ENCODE assay signal across 19 mouse cellular contexts in the genomic region with DNA sequence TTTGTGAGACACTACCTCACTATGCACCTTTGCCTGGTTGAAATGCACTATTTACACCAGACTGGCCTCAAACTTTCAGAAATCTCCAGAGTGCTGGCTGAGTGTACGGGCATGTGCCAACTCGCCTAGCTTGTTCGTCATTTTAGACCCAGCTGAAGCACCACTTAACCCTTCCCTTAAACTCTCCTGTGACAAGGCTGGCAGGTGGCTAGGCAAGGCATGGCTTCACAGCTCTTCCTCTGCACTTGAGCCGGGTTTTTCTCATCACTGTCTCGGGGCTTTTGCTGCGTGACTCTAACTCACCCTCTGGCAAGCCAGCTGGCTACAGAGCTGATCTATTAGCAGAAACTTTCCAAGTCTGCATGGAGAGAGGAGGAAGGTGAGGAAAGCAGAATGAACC. TPM values are rescaled to one million over a fixed set of nuclear protein-coding genes. Genes with fewer than 3 reads are reported as not detected.
DNase-seq lines count a peak whose midpoint lies in the region; ATAC-seq and TF ChIP-seq lines count a peak whose summit lies in the region.
"Had no signal": no experiment of that assay in that cellular context is flagged by ENCODE, and none has a peak within 500 bp of the region (broad histone marks: within the 10 kb centered on the region; RNA-seq: fewer than 3 reads in every experiment).

No protein-coding gene starts in this region.

- no peak for TF ChIP-seq CTCF in gastrocnemius, adult 2 months (IDR thresholded peaks at IDR 0.05)
- TF ChIP-seq CTCF in kidney, postnatal 0 days (IDR thresholded peaks at IDR 0.05; ENCODE audit: low read depth) = no peak

- H3K27ac ChIP-seq in gastrocnemius, adult 2 months = peak overlapping the region; percentile 56
- no peak overlapping the region; the same call in 1 of the 2 replicates for H3K27ac ChIP-seq in kidney, postnatal 0 days
- no peak overlapping the region for H3K27ac ChIP-seq in midbrain, embryonic 14.5 days (replicated peaks; ENCODE audit: low read depth, low read length)
- H3K27ac ChIP-seq: forebrain, embryonic 15.5 days; hindbrain, embryonic 15.5 days; limb, embryonic 12.5 days; liver, embryonic 14.5 days had no signal

- no peak overlapping the region for H3K9ac ChIP-seq in kidney, postnatal 0 days (ENCODE audit: low read depth, low read length)
- no peak overlapping the region for H3K9ac ChIP-seq in midbrain, embryonic 14.5 days (replicated peaks; ENCODE audit: low read length)
- H3K9ac ChIP-seq: forebrain, embryonic 15.5 days; hindbrain, embryonic 15.5 days; limb, embryonic 12.5 days; liver, embryonic 14.5 days had no signal

- H3K4me3 ChIP-seq in gastrocnemius, adult 2 months = no peak overlapping the region
- no peak overlapping the region for H3K4me3 ChIP-seq in kidney, postnatal 0 days (replicated peaks; ENCODE audit: low read depth, low read length)
- no peak overlapping the region for H3K4me3 ChIP-seq in midbrain, embryonic 14.5 days (replicated peaks; ENCODE audit: low read depth, low read length)
- H3K4me3 ChIP-seq: erythroblast, embryonic 14.5 days; forebrain, embryonic 15.5 days; hindbrain, embryonic 15.5 days; limb, embryonic 12.5 days had no signal

- ATAC-seq in kidney, postnatal 0 days (replicated peaks; ENCODE audit: low FRiP score, low read depth) = no peak
- no peak for ATAC-seq in midbrain, embryonic 14.5 days (ENCODE audit: low FRiP score, low TSS enrichment)
- ATAC-seq in erythroblast, adult 5-6 weeks (replicated peaks; ENCODE audit: low FRiP score, poor library complexity, severe bottlenecking) = no peak
- ATAC-seq: forebrain, embryonic 15.5 days had no signal

- H3K27me3 ChIP-seq in kidney, postnatal 0 days (ENCODE audit: insufficient read depth, low read length) = no peaks in the 10 kb centered on the region
- no peaks in the 10 kb centered on the region for H3K27me3 ChIP-seq in midbrain, embryonic 14.5 days (ENCODE audit: control insufficient read depth, insufficient read depth, low read length)
- H3K27me3 ChIP-seq: forebrain, embryonic 15.5 days; hindbrain, embryonic 15.5 days; limb, embryonic 12.5 days; Patski had no signal

- no peaks in the 10 kb centered on the region for H3K36me3 ChIP-seq in kidney, postnatal 0 days (ENCODE audit: insufficient read depth, low read length)
- H3K36me3 ChIP-seq in midbrain, embryonic 14.5 days (ENCODE audit: control insufficient read depth, insufficient read depth, low read length) = peaks cover 6% of the 10 kb centered on the region
- H3K36me3 ChIP-seq: forebrain, embryonic 15.5 days; hindbrain, embryonic 15.5 days had no signal

- 40% methylated on average over 6 of the region's 6 CpGs for whole genome bisulfite sequencing in kidney, postnatal 0 days
- whole genome bisulfite sequencing in midbrain, embryonic 14.5 days = 93% methylated on average over 6 of the region's 6 CpGs

- no peak overlapping the region for H3K4me2 ChIP-seq in kidney, postnatal 0 days (ENCODE audit: low read length)
- no peak overlapping the region for H3K4me2 ChIP-seq in midbrain, embryonic 14.5 days (ENCODE audit: low read length)
- H3K4me2 ChIP-seq: forebrain, embryonic 15.5 days; hindbrain, embryonic 15.5 days; limb, embryonic 12.5 days had no signal

- no peak for DNase-seq in gastrocnemius, adult 2 months
- no peak for DNase-seq in gastrocnemius, adult 8-10 months (ENCODE audit: low spot score in 2 of 2)
- DNase-seq in kidney, postnatal 0 days (ENCODE audit: low spot score) = peak; percentile 7
- DNase-seq in kidney, postnatal 10 days = no peak
- peak; percentile 12 for DNase-seq in forelimb bud, embryonic 11.5 days (ENCODE audit: low read depth, low spot score)
- peak; percentile 22 to 49 for DNase-seq in lung, postnatal 4 days
- no peak for DNase-seq in midbrain, embryonic 14.5 days
- DNase-seq: cerebellum, adult 2 months; gastrocnemius, postnatal 25 days; kidney, adult 18-20 months; retina, postnatal 1 day; thymus, postnatal 25 days had no signal

- no peaks in the 10 kb centered on the region for H3K9me3 ChIP-seq in kidney, postnatal 0 days (replicated peaks; ENCODE audit: low read length)
- H3K9me3 ChIP-seq in midbrain, embryonic 14.5 days (ENCODE audit: control insufficient read depth, low read length) = no peaks in the 10 kb centered on the region
- H3K9me3 ChIP-seq: forebrain, embryonic 15.5 days; hindbrain, embryonic 15.5 days; limb, embryonic 12.5 days had no signal

- peaks cover 46% of the 10 kb centered on the region for H3K4me1 ChIP-seq in kidney, postnatal 0 days (replicated peaks; ENCODE audit: insufficient read depth, low read length)
- peaks cover 14% of the 10 kb centered on the region for H3K4me1 ChIP-seq in midbrain, embryonic 14.5 days (ENCODE audit: control insufficient read depth, insufficient read depth, low read length)

- intact Hi-C loops in gastrocnemius, adult 2 months (cut with DNase I) = loop anchor here (10.0 kb wide), 1 partner anchor 60 kb away; no protein-coding TSS in a partner anchor

RNA-seq across cellular contexts. Expression of a gene that starts 6.8 kb away (rescaled TPM):
- total RNA-seq in gastrocnemius, adult 2 months (2021) = 10 to 100 TPM; 24.9 to 28.8 TPM
- total RNA-seq in gastrocnemius, adult 8-10 months (2022) = 10 to 100 TPM; 18.4 to 25.6 (median 21.0) TPM
- polyA plus RNA-seq in kidney, postnatal 0 days (2015; fragmentation: Nextera tagmentation; extraction: Ambion mirVana) = 21.5 and 23.1 TPM in 2 replicates
- 30.6 and 36.3 TPM in 2 replicates for polyA plus RNA-seq in midbrain, embryonic 14.5 days (2014; fragmentation: Nextera tagmentation; extraction: Ambion mirVana)
- total RNA-seq in erythroblast, adult 5-6 weeks (2015; ENCODE audit: low replicate concordance) = 13.8 and 17.9 TPM in 2 replicates
- total RNA-seq in erythroblast, adult 5-6 weeks (2017; ENCODE audit: low replicate concordance) = 5.7 and 9.3 TPM in 2 replicates

Comparison
In these comparisons a context has a peak if more than half of its experiments do, and no peak if none do; other contexts are left out.
1. DNase-seq: peak in kidney, postnatal 0 days (single experiment), forelimb bud, embryonic 11.5 days (single experiment) and lung, postnatal 4 days (2 of 2); none in gastrocnemius, adult 2 months (single experiment), gastrocnemius, adult 8-10 months (0 of 2), kidney, postnatal 10 days (single experiment) and midbrain, embryonic 14.5 days (single experiment).